Mouse (Mus musculus): ENCODE measurements around the gene Trim69.

GRCm38 (mm10) chr2:122149316-122149715, 11.2 kb upstream of the Trim69 start:
- no peak for TF ChIP-seq CTCF (IDR thresholded peaks at IDR 0.05; ENCODE audit: low read depth)
- TF ChIP-seq EP300 (IDR thresholded peaks at IDR 0.05; ENCODE audit: low read depth) = no peak
